Mouse (Mus musculus): ENCODE data around the gene Ell2.

Ell2 gene

GRCm38 (mm10) chr13:75766967-75767366 is 60.4 kb downstream of the Ell2 start:
- DNase-seq (ENCODE audit: low read depth, low spot score): no peak

- no peak for DNase-seq (ENCODE audit: low read depth, low spot score)
These were observed 64.2 kb downstream of the Ell2 start for GRCm38 (mm10) chr13:75770744-75771143.

GRCm38 (mm10) chr13:75771404-75771803 is 64.8 kb downstream of the Ell2 start:
- no peak for DNase-seq (ENCODE audit: low read depth, low spot score)

GRCm38 (mm10) chr13:75771984-75772730 is 65.6 kb downstream of the Ell2 start:
- DNase-seq (ENCODE audit: low read depth, low spot score): no peak

- DNase-seq (ENCODE audit: low read depth, low spot score): no peak
These were observed 69.4 kb downstream of the Ell2 start for GRCm38 (mm10) chr13:75775961-75776360.

GRCm38 (mm10) chr13:75776692-75777091 is 70.1 kb downstream of the Ell2 start:
- DNase-seq (ENCODE audit: low read depth, low spot score): no peak

GRCm38 (mm10) chr13:75778156-75778555 is 71.6 kb downstream of the Ell2 start:
- no peak for DNase-seq (ENCODE audit: low read depth, low spot score)

- DNase-seq (ENCODE audit: low read depth, low spot score): no peak
These were observed 72.6 kb downstream of the Ell2 start for GRCm38 (mm10) chr13:75779169-75779568.

GRCm38 (mm10) chr13:75780096-75780495 is 73.5 kb downstream of the Ell2 start:
- DNase-seq (ENCODE audit: low read depth, low spot score): no peak

- no peak for DNase-seq (ENCODE audit: low read depth, low spot score)
These were observed 79.2 kb downstream of the Ell2 start for GRCm38 (mm10) chr13:75785726-75786125.

- DNase-seq (ENCODE audit: low read depth, low spot score): no peak
These were observed 79.7 kb downstream of the Ell2 start for GRCm38 (mm10) chr13:75786264-75786663.

GRCm38 (mm10) chr13:75787364-75787763 is 80.8 kb downstream of the Ell2 start:
- peak; percentile 36 for DNase-seq (ENCODE audit: low read depth, low spot score)

- DNase-seq (ENCODE audit: low read depth, low spot score): no peak
These were observed 81.6 kb downstream of the Ell2 start for GRCm38 (mm10) chr13:75788178-75788577.

- DNase-seq (ENCODE audit: low read depth, low spot score): no peak
These were observed 82.7 kb downstream of the Ell2 start for GRCm38 (mm10) chr13:75789061-75789834.

- DNase-seq (ENCODE audit: low read depth, low spot score): peak; percentile 25
These were observed 84.1 kb downstream of the Ell2 start for GRCm38 (mm10) chr13:75790550-75791205.

GRCm38 (mm10) chr13:75793863-75794629 is 87.5 kb downstream of the Ell2 start:
- DNase-seq (ENCODE audit: low read depth, low spot score): peak; percentile 88

GRCm38 (mm10) chr13:75797369-75798141 is 91.0 kb downstream of the Ell2 start:
- peak; percentile 94 for DNase-seq (ENCODE audit: low read depth, low spot score)

GRCm38 (mm10) chr13:75798413-75799302 is 92.1 kb downstream of the Ell2 start:
- peak; percentile 39 for DNase-seq (ENCODE audit: low read depth, low spot score)

GRCm38 (mm10) chr13:75799421-75799820 is 92.9 kb downstream of the Ell2 start:
- peak; percentile 69 for DNase-seq (ENCODE audit: low read depth, low spot score)

- DNase-seq (ENCODE audit: low read depth, low spot score): no peak
These were observed 101.4 kb downstream of the Ell2 start for GRCm38 (mm10) chr13:75807969-75808368.

Measured in R1 (cell line).